Mouse (Mus musculus): ENCODE results near the gene Il17re.

The Il17re gene

GRCm38 (mm10) chr6:113492101-113492864, 34.0 kb downstream of the Il17re start:
- DNase-seq, result no peak

- DNase-seq, result peak; percentile 45
Observed at GRCm38 (mm10) chr6:113494258-113494788, 36.0 kb downstream of the Il17re start.

DNA sequence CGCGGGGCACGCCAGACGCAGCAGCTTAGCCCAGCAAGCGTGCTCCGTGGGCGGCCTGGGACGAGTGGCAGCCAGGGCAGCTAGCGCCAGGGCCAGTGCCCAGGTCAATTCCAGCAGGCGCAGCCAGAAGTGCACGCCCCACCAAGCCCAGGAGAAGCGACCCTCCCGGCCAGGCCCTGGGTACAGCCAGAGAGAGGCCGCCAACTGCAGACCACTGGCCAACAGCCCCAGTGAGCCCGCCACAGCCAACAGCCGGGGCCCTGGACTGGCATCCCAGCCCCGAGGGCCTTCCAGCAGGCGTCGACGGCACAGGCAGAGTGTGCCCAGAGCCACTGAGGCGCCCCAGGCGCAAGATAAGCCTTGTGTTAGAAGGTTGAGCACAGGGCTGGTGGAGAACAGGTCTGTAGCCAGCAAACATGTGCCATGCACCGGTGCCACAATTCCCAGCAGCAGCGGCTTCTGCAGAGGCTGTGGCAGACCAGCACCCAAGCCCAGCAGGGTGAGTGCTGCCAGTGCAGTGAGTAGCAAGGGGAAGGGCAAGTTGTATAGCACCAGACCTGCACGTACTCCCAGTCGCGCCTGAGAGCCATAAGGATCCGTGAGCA, 36.9 kb downstream of the Il17re start:
- DNase-seq, result peak; percentile 31

DNA sequence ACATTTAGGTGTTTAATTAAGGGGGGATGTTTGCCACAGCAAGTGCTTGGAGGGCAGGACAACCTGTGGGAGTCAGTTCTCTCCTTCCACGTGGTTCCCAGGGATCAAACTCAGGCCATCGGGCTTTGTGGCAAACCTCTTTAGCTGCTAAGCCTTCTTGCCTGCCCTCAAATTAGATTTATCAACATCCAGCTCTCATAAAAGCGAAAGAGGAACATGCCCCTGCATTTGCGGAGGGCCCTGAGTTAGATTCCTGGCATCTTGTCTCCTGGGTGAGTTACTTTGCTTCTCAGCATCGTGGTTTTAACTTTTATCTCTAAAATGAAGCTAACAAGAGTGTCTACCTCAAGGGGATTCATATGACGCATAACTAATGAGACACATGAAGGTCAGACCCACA, 41.1 kb downstream of the Il17re start:
- no peak for DNase-seq

DNA sequence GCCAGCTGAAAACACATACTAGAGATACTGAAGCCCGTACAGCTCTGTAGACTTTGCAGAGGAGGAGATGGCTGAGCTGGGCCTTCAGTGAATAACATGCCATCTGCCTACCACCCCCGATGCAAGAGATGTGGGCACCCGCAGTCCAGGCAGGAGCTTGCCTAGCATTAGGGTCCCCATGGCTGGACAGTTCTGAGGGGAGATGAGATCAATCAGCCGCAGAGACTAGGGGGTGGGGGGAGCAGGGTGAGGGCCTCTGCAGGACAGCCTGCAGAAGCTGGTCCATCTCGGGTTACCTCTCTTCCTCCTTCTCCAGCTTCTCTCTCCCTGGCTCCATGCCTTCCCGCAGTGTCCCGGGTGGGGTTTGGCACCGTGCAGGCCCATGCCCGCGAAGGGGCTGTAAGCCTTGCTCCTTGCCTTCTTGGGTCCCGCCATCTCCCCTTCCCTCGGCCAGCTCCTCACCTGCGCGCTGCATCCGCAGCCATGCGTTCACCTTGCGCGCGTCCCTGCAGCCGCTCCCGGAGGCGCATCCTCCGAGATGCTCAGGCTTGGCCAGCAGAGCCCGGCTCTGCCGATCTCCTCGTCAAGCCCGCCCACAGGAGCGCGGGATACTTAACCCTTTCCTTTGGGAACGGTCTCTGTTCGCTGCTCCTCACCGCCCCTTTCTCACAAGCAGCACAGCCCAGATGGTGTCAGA, 43.3 kb downstream of the Il17re start, which contains the start of gene Prrt3:
Prrt3 (minus strand) TSS at position 544 of the 697 bp plus-strand sequence.
- peak; percentile 84 for DNase-seq

GRCm38 (mm10) chr6:113502801-113503200, 44.5 kb downstream of the Il17re start:
- DNase-seq, result no peak

DNA sequence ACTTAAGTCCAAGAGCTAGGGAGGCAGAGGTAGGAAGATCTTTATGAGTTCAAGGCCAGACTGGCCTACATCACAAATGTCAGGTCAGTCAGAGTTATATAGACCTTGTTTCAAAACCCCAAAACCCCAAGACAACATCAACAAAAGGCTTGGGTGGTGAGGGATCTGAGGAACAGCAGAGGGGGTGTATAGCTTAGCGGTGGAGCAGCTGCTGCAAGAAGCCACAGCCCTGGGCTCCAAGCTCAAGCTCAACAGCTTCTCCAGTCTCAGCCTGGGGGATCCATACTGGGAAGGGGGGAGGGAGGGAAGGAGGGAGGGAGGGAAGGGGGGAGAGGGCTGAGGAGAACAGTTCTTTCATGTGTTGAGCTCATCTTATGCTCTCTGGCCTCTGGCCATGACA, 47.4 kb downstream of the Il17re start:
- no peak for DNase-seq

- no peak for DNase-seq
Observed at GRCm38 (mm10) chr6:113507130-113507529, 48.8 kb downstream of the Il17re start.

- DNase-seq, result no peak
Observed at GRCm38 (mm10) chr6:113508272-113508946, 50.1 kb downstream of the Il17re start.

- DNase-seq, result peak; percentile 86
Observed at GRCm38 (mm10) chr6:113508947-113509280, 50.6 kb downstream of the Il17re start.

GRCm38 (mm10) chr6:113513944-113514343, 55.7 kb downstream of the Il17re start:
- DNase-seq, result no peak

GRCm38 (mm10) chr6:113514600-113514999, 56.3 kb downstream of the Il17re start:
- DNase-seq, result no peak

- DNase-seq, result no peak
Observed at GRCm38 (mm10) chr6:113517434-113518080, 59.3 kb downstream of the Il17re start.
